Mouse (Mus musculus) forebrain, embryonic 16.5 days (tissue): ENCODE measurements around the gene Ihh. TPM values are rescaled to one million over a fixed set of nuclear protein-coding genes. Genes with fewer than 3 reads are reported as not detected.

Experiments
- ATAC-seq: fragments of 200-750 bp; cut with Nextera tagmentation; 2 replicates; pipeline ENCODE4 v1.8.0; 2017; ENCODE audit warnings: mild to moderate bottlenecking, moderate library complexity
- H3K27ac ChIP-seq: fragments of 300-500 bp; sonication (generic); 2 replicates; pipeline ENCODE4 v1.5.1; 2014; ENCODE audit warnings: low read length, control low read depth
- H3K27me3 ChIP-seq: fragments of 300-500 bp; sonication (generic); replicated peaks from 2 replicates; pipeline ENCODE4 v1.6.1; 2014; ENCODE audit warnings: low read length; ENCODE audit not compliant: control insufficient read depth, insufficient read depth
- H3K36me3 ChIP-seq: fragments of 300-500 bp; sonication (generic); 2 replicates; pipeline ENCODE4 v1.6.1; 2014; ENCODE audit not compliant: control insufficient read depth, insufficient read depth
- H3K4me1 ChIP-seq: fragments of 300-500 bp; sonication (generic); replicated peaks from 2 replicates; pipeline ENCODE4 v1.6.1; 2014; ENCODE audit warnings: low read length; ENCODE audit not compliant: control insufficient read depth, insufficient read depth
- H3K4me2 ChIP-seq: fragments of 300-500 bp; sonication (generic); 2 replicates; pipeline ENCODE4 v1.6.1; 2014; ENCODE audit warnings: mild to moderate bottlenecking, low read length, control low read depth
- H3K4me3 ChIP-seq: fragments of 300-500 bp; sonication (generic); replicated peaks from 2 replicates; pipeline ENCODE4 v1.5.1; 2014; ENCODE audit warnings: mild to moderate bottlenecking, low read length, control low read depth
- H3K9ac ChIP-seq: fragments of 300-500 bp; sonication (generic); replicated peaks from 2 replicates; pipeline ENCODE4 v1.6.1; 2014; ENCODE audit warnings: low read depth, low read length, control low read depth
- H3K9me3 ChIP-seq: fragments of 300-500 bp; sonication (generic); 2 replicates; pipeline ENCODE4 v1.6.1; 2016; ENCODE audit warnings: low read length; ENCODE audit not compliant: control insufficient read depth
- WGBS: fragments of 180-500 bp; shearing (Covaris S2); extraction: QIAGEN DNeasy Blood & Tissue Kit; methylation state at CpG from one replicate; pipeline ENCODE4 v1.1.7; 2014; 5-methylcytosine and 5-hydroxymethylcytosine counted together
- polyA plus RNA-seq: library from polyadenylated mRNA; unstranded; fragments of >200 nt; fragmentation: Nextera tagmentation; extraction: Ambion mirVana; gene quantifications from 2 replicates; pipeline ENCODE4 v1.2.1, GENCODE M21; 2015

The Ihh gene
- 0.16 TPM in 2 replicates for polyA plus RNA-seq

- no peak for ATAC-seq
Measured at GRCm38 (mm10) chr1:74951556-74952210, at the start of gene Ihh. Gene Ihh, minus strand, starts transcription at chr1:74951672.

GRCm38 (mm10) chr1:75001183-75001582 lies 49.7 kb upstream of the Ihh start:
- Histone ChIP-seq H3K9ac (no peak overlapping the region), H3K27me3 (no peaks in the 10 kb centered on the region), H3K4me1 (no peaks in the 10 kb centered on the region), H3K4me2 (no peak overlapping the region), H3K9me3 (no peaks in the 10 kb centered on the region), H3K36me3 (no peaks in the 10 kb centered on the region), H3K4me3 (no peak overlapping the region), H3K27ac (no peak overlapping the region)
- WGBS = 77% methylated on average over 6 of the region's 6 CpGs
- ATAC-seq = no peak

More at GRCm38 (mm10) chr1:74951556-74952210, at the start of gene Ihh:
- WGBS = 1% methylated on average over 48 of the region's 55 CpGs
- peaks cover 80% of the 10 kb centered on the region for H3K27me3 ChIP-seq
- peak within 1 kb of the TSS; percentile 55 for H3K4me2 ChIP-seq
- H3K9me3 ChIP-seq = no peaks in the 10 kb centered on the region
- H3K9ac ChIP-seq = peak within 1 kb of the TSS; percentile 6; the same call in 1 of the 2 replicates
- H3K36me3 ChIP-seq = no peaks in the 10 kb centered on the region
- peak within 1 kb of the TSS; percentile 39 for H3K4me3 ChIP-seq
- no peak within 1 kb of the TSS for H3K27ac ChIP-seq
- H3K4me1 ChIP-seq = peaks cover 30% of the 10 kb centered on the region

- Histone ChIP-seq H3K9ac (no peak overlapping the region), H3K36me3 (no peaks in the 10 kb centered on the region), H3K27ac (no peak overlapping the region), H3K4me2 (no peak overlapping the region), H3K4me1 (no peaks in the 10 kb centered on the region), H3K27me3 (no peaks in the 10 kb centered on the region), H3K4me3 (no peak overlapping the region), H3K9me3 (no peaks in the 10 kb centered on the region)
- 0% methylated on average over 1 of the region's 1 CpGs for WGBS
- ATAC-seq = no peak
Measured at GRCm38 (mm10) chr1:75000496-75000895, 49.0 kb upstream of the Ihh start.

- Histone ChIP-seq H3K27me3 (no peaks in the 10 kb centered on the region), H3K9ac (no peak overlapping the region), H3K9me3 (no peaks in the 10 kb centered on the region), H3K4me3 (no peak overlapping the region), H3K4me1 (no peaks in the 10 kb centered on the region), H3K27ac (no peak overlapping the region), H3K36me3 (no peaks in the 10 kb centered on the region), H3K4me2 (no peak overlapping the region)
- no peak for ATAC-seq
- WGBS = 87% methylated on average over 5 of the region's 5 CpGs
Measured at GRCm38 (mm10) chr1:74999173-74999572, 47.7 kb upstream of the Ihh start.

- 84% methylated on average over 2 of the region's 2 CpGs for WGBS
- no peak overlapping the region for H3K9ac ChIP-seq
- H3K4me3 ChIP-seq = no peak overlapping the region
- H3K9me3 ChIP-seq = no peaks in the 10 kb centered on the region
- ATAC-seq = no peak
- no peaks in the 10 kb centered on the region for H3K27me3 ChIP-seq
- H3K4me2 ChIP-seq = no peak overlapping the region
- H3K36me3 ChIP-seq = no peaks in the 10 kb centered on the region
- no peaks in the 10 kb centered on the region for H3K4me1 ChIP-seq
- H3K27ac ChIP-seq = no peak overlapping the region
Measured at GRCm38 (mm10) chr1:74997231-74997630, 45.8 kb upstream of the Ihh start.

- no peak overlapping the region for H3K27ac ChIP-seq
- ATAC-seq = no peak
- H3K27me3 ChIP-seq = no peaks in the 10 kb centered on the region
- no peaks in the 10 kb centered on the region for H3K36me3 ChIP-seq
- no peaks in the 10 kb centered on the region for H3K4me1 ChIP-seq
- no peak overlapping the region for H3K9ac ChIP-seq
- WGBS = 85% methylated on average over 8 of the region's 8 CpGs
- H3K4me3 ChIP-seq = no peak overlapping the region
- no peak overlapping the region for H3K4me2 ChIP-seq
- no peaks in the 10 kb centered on the region for H3K9me3 ChIP-seq
Measured at GRCm38 (mm10) chr1:74977001-74977400, 25.5 kb upstream of the Ihh start.

- no peaks in the 10 kb centered on the region for H3K36me3 ChIP-seq
- no peaks in the 10 kb centered on the region for H3K27me3 ChIP-seq
- 87% methylated on average over 1 of the region's 1 CpGs for WGBS
- H3K4me2 ChIP-seq = no peak overlapping the region
- no peaks in the 10 kb centered on the region for H3K9me3 ChIP-seq
- H3K4me3 ChIP-seq = no peak overlapping the region
- H3K27ac ChIP-seq = no peak overlapping the region
- ATAC-seq = no peak
- H3K4me1 ChIP-seq = no peaks in the 10 kb centered on the region
- H3K9ac ChIP-seq = no peak overlapping the region
Measured at GRCm38 (mm10) chr1:74975936-74976335, 24.5 kb upstream of the Ihh start.

GRCm38 (mm10) chr1:74973590-74973989 lies 22.1 kb upstream of the Ihh start:
- 83% methylated on average over 6 of the region's 6 CpGs for WGBS
- no peaks in the 10 kb centered on the region for H3K4me1 ChIP-seq
- H3K4me3 ChIP-seq = no peak overlapping the region

GRCm38 (mm10) chr1:74971353-74972050 lies 20.0 kb upstream of the Ihh start:
- Histone ChIP-seq H3K9ac (no peak overlapping the region), H3K4me1 (no peaks in the 10 kb centered on the region), H3K4me3 (no peak overlapping the region), H3K27ac (no peak overlapping the region), H3K36me3 (no peaks in the 10 kb centered on the region), H3K9me3 (no peaks in the 10 kb centered on the region), H3K27me3 (no peaks in the 10 kb centered on the region), H3K4me2 (no peak overlapping the region)
- no peak for ATAC-seq
- WGBS = 67% methylated on average over 4 of the region's 4 CpGs

More at GRCm38 (mm10) chr1:74973590-74973989, 22.1 kb upstream of the Ihh start:
- Histone ChIP-seq H3K36me3 (no peaks in the 10 kb centered on the region), H3K9me3 (no peaks in the 10 kb centered on the region), H3K27ac (no peak overlapping the region), H3K9ac (no peak overlapping the region), H3K27me3 (no peaks in the 10 kb centered on the region), H3K4me2 (no peak overlapping the region)
- ATAC-seq = no peak
